Mouse (Mus musculus) forebrain, embryonic 13.5 days (tissue): ENCODE results near the gene Galnt9. TPM values are rescaled to one million over a fixed set of nuclear protein-coding genes. Genes with fewer than 3 reads are reported as not detected.

Experiments used
- ATAC-seq: fragments of 200-750 bp; cut with Nextera tagmentation; 2 replicates; pipeline ENCODE4 v1.8.0; 2017
- H3K27ac ChIP-seq: fragments of 300-500 bp; sonication (generic); 2 replicates; pipeline ENCODE4 v1.5.1; 2015; ENCODE audit warnings: inconsistent platforms, mild to moderate bottlenecking, moderate library complexity
- H3K27me3 ChIP-seq: fragments of 300-500 bp; sonication (generic); 2 replicates; pipeline ENCODE4 v1.6.1; 2015; ENCODE audit warnings: mild to moderate bottlenecking, inconsistent platforms
- H3K36me3 ChIP-seq: fragments of 300-500 bp; sonication (generic); 2 replicates; pipeline ENCODE4 v1.6.1; 2015; ENCODE audit warnings: mild to moderate bottlenecking, inconsistent platforms; ENCODE audit not compliant: poor library complexity, severe bottlenecking
- H3K4me1 ChIP-seq: fragments of 300-500 bp; sonication (generic); 2 replicates; pipeline ENCODE4 v1.6.1; 2015; ENCODE audit warnings: inconsistent platforms
- H3K4me2 ChIP-seq: fragments of 300-500 bp; sonication (generic); 2 replicates; pipeline ENCODE4 v1.6.1; 2015; ENCODE audit warnings: inconsistent platforms, mild to moderate bottlenecking, moderate library complexity
- H3K4me3 ChIP-seq: fragments of 300-500 bp; sonication (generic); 2 replicates; pipeline ENCODE4 v1.5.1; 2015; ENCODE audit warnings: mild to moderate bottlenecking, inconsistent platforms
- H3K9ac ChIP-seq: fragments of 300-500 bp; sonication (generic); 2 replicates; pipeline ENCODE4 v1.6.1; 2015; ENCODE audit warnings: mild to moderate bottlenecking, inconsistent platforms
- H3K9me3 ChIP-seq: fragments of 300-500 bp; sonication (generic); replicated peaks from 2 replicates; pipeline ENCODE4 v1.6.1; 2016; ENCODE audit warnings: inconsistent platforms
- WGBS: fragments of 180-500 bp; shearing (Covaris S2); methylation state at CpG from one replicate; pipeline ENCODE4 v1.1.7; 2015; 5-methylcytosine and 5-hydroxymethylcytosine counted together
- polyA plus RNA-seq: library from polyadenylated mRNA; unstranded; fragments of >200 nt; fragmentation: Nextera tagmentation; extraction: Ambion mirVana; gene quantifications from 2 replicates; pipeline ENCODE4 v1.2.1, GENCODE M21; 2015

Galnt9 gene
- polyA plus RNA-seq, 1 experiment from 2014 or later: 4.8 TPM

GRCm38 (mm10) chr5:110513791-110514190 is 30.4 kb upstream of the Galnt9 start:
- H3K4me1 ChIP-seq: no peaks in the 10 kb centered on the region; the same call in 1 of the 2 replicates
- no peak overlapping the region for H3K9ac ChIP-seq
- 0 out of 2 replicates have a peak, but pooled peaks cover 5% of the 10 kb centered on the region for H3K27me3 ChIP-seq
- H3K9me3 ChIP-seq: no peaks in the 10 kb centered on the region
- no peak overlapping the region for H3K27ac ChIP-seq
- no peak overlapping the region for H3K4me3 ChIP-seq
- no peak overlapping the region for H3K4me2 ChIP-seq
- WGBS: 79% methylated on average over 4 of the region's 4 CpGs
- H3K36me3 ChIP-seq: no peaks in the 10 kb centered on the region
- no peak for ATAC-seq

GRCm38 (mm10) chr5:110514694-110515093 is 29.5 kb upstream of the Galnt9 start:
- H3K4me2 ChIP-seq: no peak overlapping the region
- no peaks in the 10 kb centered on the region for H3K36me3 ChIP-seq
- H3K9ac ChIP-seq: no peak overlapping the region
- 0 out of 2 replicates have a peak, but pooled peaks cover 5% of the 10 kb centered on the region for H3K27me3 ChIP-seq
- H3K27ac ChIP-seq: no peak overlapping the region
- H3K9me3 ChIP-seq: no peaks in the 10 kb centered on the region
- no peak overlapping the region for H3K4me3 ChIP-seq
- ATAC-seq: no peak
- 82% methylated on average over 3 of the region's 3 CpGs for WGBS
- H3K4me1 ChIP-seq: no peaks in the 10 kb centered on the region; the same call in 1 of the 2 replicates

- no peak overlapping the region for H3K4me3 ChIP-seq
- H3K9ac ChIP-seq: no peak overlapping the region
- H3K27ac ChIP-seq: no peak overlapping the region
- WGBS: 82% methylated on average over 4 of the region's 4 CpGs
- H3K9me3 ChIP-seq: no peaks in the 10 kb centered on the region
- no peaks in the 10 kb centered on the region for H3K36me3 ChIP-seq
- H3K4me2 ChIP-seq: no peak overlapping the region
- H3K4me1 ChIP-seq: no peaks in the 10 kb centered on the region; the same call in 1 of the 2 replicates
- no peak for ATAC-seq
- H3K27me3 ChIP-seq: 0 out of 2 replicates have a peak, but pooled peaks cover 5% of the 10 kb centered on the region
These were observed 27.8 kb upstream of the Galnt9 start for GRCm38 (mm10) chr5:110516390-110516789.

GRCm38 (mm10) chr5:110518086-110518783 is 25.9 kb upstream of the Galnt9 start:
- 0 out of 2 replicates have a peak overlapping the region, but pooled peaks have one; percentile 34 for H3K9ac ChIP-seq
- H3K27me3 ChIP-seq: 0 out of 2 replicates have a peak, but pooled peaks cover 5% of the 10 kb centered on the region
- peak overlapping the region; percentile 25; the same call in 1 of the 2 replicates for H3K27ac ChIP-seq
- H3K4me3 ChIP-seq: no peak overlapping the region
- no peaks in the 10 kb centered on the region; the same call in 1 of the 2 replicates for H3K4me1 ChIP-seq
- 24% methylated on average over 14 of the region's 14 CpGs for WGBS
- H3K36me3 ChIP-seq: no peaks in the 10 kb centered on the region
- no peak for ATAC-seq
- peak overlapping the region; percentile 25 for H3K4me2 ChIP-seq
- H3K9me3 ChIP-seq: no peaks in the 10 kb centered on the region

- H3K4me3 ChIP-seq: no peak overlapping the region
- 93% methylated on average over 4 of the region's 4 CpGs for WGBS
- no peak for ATAC-seq
- no peaks in the 10 kb centered on the region for H3K36me3 ChIP-seq
- no peak overlapping the region for H3K27ac ChIP-seq
- H3K4me2 ChIP-seq: no peak overlapping the region
- no peaks in the 10 kb centered on the region; the same call in 1 of the 2 replicates for H3K4me1 ChIP-seq
- H3K9ac ChIP-seq: no peak overlapping the region
- H3K27me3 ChIP-seq: no peaks in the 10 kb centered on the region
- H3K9me3 ChIP-seq: no peaks in the 10 kb centered on the region
These were observed 23.2 kb upstream of the Galnt9 start for GRCm38 (mm10) chr5:110520974-110521373.

- H3K9ac ChIP-seq: no peak overlapping the region
- no peaks in the 10 kb centered on the region; the same call in 1 of the 2 replicates for H3K4me1 ChIP-seq
- ATAC-seq: no peak
- no peaks in the 10 kb centered on the region for H3K27me3 ChIP-seq
- no peak overlapping the region for H3K27ac ChIP-seq
- H3K9me3 ChIP-seq: no peaks in the 10 kb centered on the region
- 73% methylated on average over 7 of the region's 7 CpGs for WGBS
- H3K4me2 ChIP-seq: no peak overlapping the region
- no peaks in the 10 kb centered on the region for H3K36me3 ChIP-seq
- no peak overlapping the region for H3K4me3 ChIP-seq
These were observed 22.3 kb upstream of the Galnt9 start for GRCm38 (mm10) chr5:110521822-110522221.

GRCm38 (mm10) chr5:110523296-110523695 is 20.9 kb upstream of the Galnt9 start:
- Histone ChIP-seq H3K36me3 (no peaks in the 10 kb centered on the region), H3K27ac (no peak overlapping the region), H3K4me1 (no peaks in the 10 kb centered on the region; the same call in 1 of the 2 replicates), H3K9ac (no peak overlapping the region), H3K4me2 (no peak overlapping the region), H3K9me3 (no peaks in the 10 kb centered on the region), H3K4me3 (no peak overlapping the region), H3K27me3 (no peaks in the 10 kb centered on the region)
- WGBS: 78% methylated on average over 4 of the region's 4 CpGs
- no peak for ATAC-seq

GRCm38 (mm10) chr5:110525701-110526100 is 18.5 kb upstream of the Galnt9 start:
- no peak overlapping the region for H3K4me3 ChIP-seq
- no peak for ATAC-seq
- no peaks in the 10 kb centered on the region for H3K9me3 ChIP-seq
- H3K27me3 ChIP-seq: no peaks in the 10 kb centered on the region
- H3K4me2 ChIP-seq: no peak overlapping the region
- no peaks in the 10 kb centered on the region for H3K36me3 ChIP-seq
- no peak overlapping the region for H3K27ac ChIP-seq
- 85% methylated on average over 6 of the region's 6 CpGs for WGBS
- H3K9ac ChIP-seq: no peak overlapping the region
- H3K4me1 ChIP-seq: no peaks in the 10 kb centered on the region; the same call in 1 of the 2 replicates

- Histone ChIP-seq H3K4me2 (no peak overlapping the region), H3K27ac (no peak overlapping the region), H3K36me3 (no peaks in the 10 kb centered on the region), H3K4me3 (no peak overlapping the region), H3K4me1 (no peaks in the 10 kb centered on the region; the same call in 1 of the 2 replicates), H3K9ac (no peak overlapping the region), H3K9me3 (no peaks in the 10 kb centered on the region), H3K27me3 (no peaks in the 10 kb centered on the region)
- ATAC-seq: no peak
- WGBS: 86% methylated on average over 4 of the region's 4 CpGs
These were observed 17.6 kb upstream of the Galnt9 start for GRCm38 (mm10) chr5:110526556-110526955.

- H3K4me1 ChIP-seq: no peaks in the 10 kb centered on the region; the same call in 1 of the 2 replicates
- no peak overlapping the region for H3K9ac ChIP-seq
- no peak overlapping the region for H3K4me3 ChIP-seq
- no peak overlapping the region for H3K4me2 ChIP-seq
- H3K36me3 ChIP-seq: no peaks in the 10 kb centered on the region
- ATAC-seq: no peak
- WGBS: 63% methylated on average over 4 of the region's 4 CpGs
- H3K27me3 ChIP-seq: no peaks in the 10 kb centered on the region
- peaks cover 4% of the 10 kb centered on the region; the same call in 1 of the 2 replicates for H3K9me3 ChIP-seq
- no peak overlapping the region for H3K27ac ChIP-seq
These were observed 13.1 kb upstream of the Galnt9 start for GRCm38 (mm10) chr5:110531091-110531490.

GRCm38 (mm10) chr5:110534402-110534801 is 9.8 kb upstream of the Galnt9 start:
- no peak overlapping the region for H3K9ac ChIP-seq
- H3K27me3 ChIP-seq: no peaks in the 10 kb centered on the region
- H3K27ac ChIP-seq: no peak overlapping the region
- WGBS: 81% methylated on average over 1 of the region's 1 CpGs
- H3K36me3 ChIP-seq: no peaks in the 10 kb centered on the region
- ATAC-seq: no peak
- H3K4me2 ChIP-seq: no peak overlapping the region
- peaks cover 4% of the 10 kb centered on the region; the same call in 1 of the 2 replicates for H3K9me3 ChIP-seq
- H3K4me3 ChIP-seq: no peak overlapping the region
- H3K4me1 ChIP-seq: no peaks in the 10 kb centered on the region

GRCm38 (mm10) chr5:110535964-110536363 is 8.2 kb upstream of the Galnt9 start:
- no peaks in the 10 kb centered on the region for H3K36me3 ChIP-seq
- peaks cover 4% of the 10 kb centered on the region; the same call in 1 of the 2 replicates for H3K9me3 ChIP-seq
- no peak overlapping the region for H3K9ac ChIP-seq
- no peak overlapping the region for H3K4me2 ChIP-seq
- H3K27me3 ChIP-seq: 0 out of 2 replicates have a peak, but pooled peaks cover 3% of the 10 kb centered on the region
- no peaks in the 10 kb centered on the region for H3K4me1 ChIP-seq
- H3K27ac ChIP-seq: no peak overlapping the region
- no peak overlapping the region for H3K4me3 ChIP-seq
- 95% methylated on average over 8 of the region's 8 CpGs for WGBS
- ATAC-seq: no peak
